Mouse (Mus musculus) ES-Bruce4 (cell line): ENCODE results near the gene Zkscan4.
"Not testable (repeated sequence)": the region's sequence is repeated elsewhere in the genome, so short reads cannot be mapped to it uniquely, and the experiment has no call there.

Experiments used
- EP300 ChIP-seq: IDR thresholded peaks from 2 replicates; pipeline ENCODE4 v1.6.1; 2011; ENCODE audit warnings: low read depth, low read length; ENCODE audit not compliant: insufficient read depth
- POLR2A ChIP-seq: IDR thresholded peaks from one replicate; pipeline ENCODE4 v1.8.1; 2011; ENCODE audit warnings: low read length; ENCODE audit not compliant: insufficient read depth

- not testable (repeated sequence) for TF ChIP-seq POLR2A, EP300
Observed at GRCm38 (mm10) chr13:21462516-21462915, 16.2 kb upstream of the Zkscan4 start.
